Mouse (Mus musculus): ENCODE data around the gene Pcgf5. TPM values are rescaled to one million over a fixed set of nuclear protein-coding genes. Genes with fewer than 3 reads are reported as not detected.
A peak's percentile ranks its signal among the peaks of the same experiment; 100 is the strongest.

Pcgf5 gene
- polyA plus RNA-seq, 1 experiment from 2014 or later: 10.2 TPM

DNA sequence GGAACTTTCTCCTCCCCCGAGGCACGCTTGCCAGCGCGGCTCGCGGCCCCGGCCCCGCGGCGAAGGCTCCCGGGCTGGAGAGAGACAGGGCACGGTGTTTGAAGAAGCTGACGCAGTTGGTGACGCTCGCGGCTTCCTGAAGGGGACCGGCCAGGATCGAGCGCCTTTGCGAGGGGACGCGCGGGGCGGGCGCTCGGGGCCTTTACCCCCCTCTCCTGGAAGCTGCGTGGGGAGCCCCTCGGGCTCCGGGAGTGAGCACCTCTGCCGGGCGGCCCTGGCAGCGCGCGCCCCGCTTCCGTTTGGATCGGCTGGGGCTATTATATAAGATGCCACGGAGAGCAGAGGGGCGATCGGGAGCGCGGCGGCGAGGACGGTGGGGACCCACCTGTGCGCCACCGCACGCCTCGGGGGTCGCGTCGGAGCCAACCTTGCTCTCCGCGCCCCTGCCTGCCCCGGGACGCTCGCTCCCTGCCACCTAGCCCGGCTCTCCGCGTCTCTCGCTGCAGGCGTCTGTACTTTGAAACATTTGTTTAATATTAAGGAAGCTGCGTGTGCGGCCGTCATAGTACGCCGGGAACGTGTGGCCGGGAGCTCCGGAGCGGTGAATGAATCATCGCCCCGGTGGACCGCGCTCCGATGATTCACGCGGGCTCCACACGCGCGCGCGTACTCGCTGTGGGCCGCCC, 835 bp downstream of the Pcgf5 start:
- H3K4me3 ChIP-seq (ENCODE audit: low read depth, low read length): peak overlapping the region; percentile 70
- H3K27me3 ChIP-seq (ENCODE audit: control insufficient read depth, insufficient read depth, low read length): peaks cover 14% of the 10 kb centered on the region; the same call in 1 of the 2 replicates
- H3K9me3 ChIP-seq (ENCODE audit: control insufficient read depth, low read depth, low read length): no peaks in the 10 kb centered on the region
- H3K4me1 ChIP-seq (ENCODE audit: control insufficient read depth, insufficient read depth, low read length): no peaks in the 10 kb centered on the region
- H3K36me3 ChIP-seq (ENCODE audit: control insufficient read depth, insufficient read depth, low read length): no peaks in the 10 kb centered on the region
- peak; percentile 62 for ATAC-seq (ENCODE audit: insufficient number of reproducible peaks, insufficient read depth, low FRiP score, low read depth)
- WGBS: under 1% methylated on average over 75 of the region's 85 CpGs
- peak overlapping the region; percentile 99 for H3K4me2 ChIP-seq (replicated peaks; ENCODE audit: low read depth, low read length)
- H3K27ac ChIP-seq (ENCODE audit: low read length): no peak overlapping the region
- peak overlapping the region; percentile 36 for H3K9ac ChIP-seq (replicated peaks; ENCODE audit: low read depth, low read length)

- Histone ChIP-seq H3K27me3 (ENCODE audit: control insufficient read depth, insufficient read depth, low read length) (peaks cover 14% of the 10 kb centered on the region; the same call in 1 of the 2 replicates), H3K4me3 (ENCODE audit: low read depth, low read length) (peak overlapping the region; percentile 70), H3K27ac (ENCODE audit: low read length) (no peak overlapping the region), H3K4me2 (replicated peaks; ENCODE audit: low read depth, low read length) (peak overlapping the region; percentile 99), H3K36me3 (ENCODE audit: control insufficient read depth, insufficient read depth, low read length) (no peaks in the 10 kb centered on the region), H3K9me3 (ENCODE audit: control insufficient read depth, low read depth, low read length) (no peaks in the 10 kb centered on the region), H3K4me1 (ENCODE audit: control insufficient read depth, insufficient read depth, low read length) (no peaks in the 10 kb centered on the region), H3K9ac (replicated peaks; ENCODE audit: low read depth, low read length) (peak overlapping the region; percentile 36; the same call in 1 of the 2 replicates)
- ATAC-seq (ENCODE audit: insufficient number of reproducible peaks, insufficient read depth, low FRiP score, low read depth): no peak
- WGBS: 7% methylated on average over 15 of the region's 15 CpGs
Observed at GRCm38 (mm10) chr19:36349487-36349955, 1.4 kb downstream of the Pcgf5 start.

DNA sequence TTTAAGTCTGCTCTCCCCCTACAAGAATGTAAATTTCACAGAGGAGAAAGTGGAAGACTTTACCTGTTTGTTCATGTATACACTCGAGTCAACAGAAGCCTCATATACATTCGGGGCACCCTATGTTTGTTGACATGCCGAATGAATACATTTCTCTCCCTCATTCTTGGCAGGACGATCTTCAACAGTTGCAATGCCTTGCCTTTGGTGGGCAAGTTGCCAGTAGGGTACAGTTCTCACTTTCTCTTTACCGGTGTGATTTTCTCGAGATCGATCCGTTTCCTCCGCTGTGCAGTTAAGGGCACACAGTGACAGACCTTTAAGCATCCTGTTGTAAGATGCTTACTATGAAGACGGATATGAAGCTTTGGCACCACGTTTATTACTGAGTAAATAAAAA, 2.1 kb downstream of the Pcgf5 start:
- Histone ChIP-seq H3K27me3 (ENCODE audit: control insufficient read depth, insufficient read depth, low read length) (peaks cover 14% of the 10 kb centered on the region; the same call in 1 of the 2 replicates), H3K9ac (replicated peaks; ENCODE audit: low read depth, low read length) (no peak overlapping the region)

GRCm38 (mm10) chr19:36350870-36351269, 2.8 kb downstream of the Pcgf5 start:
- H3K27ac ChIP-seq (ENCODE audit: low read length): no peak overlapping the region
- no peaks in the 10 kb centered on the region for H3K9me3 ChIP-seq (ENCODE audit: control insufficient read depth, low read depth, low read length)
- no peak overlapping the region for H3K4me2 ChIP-seq (replicated peaks; ENCODE audit: low read depth, low read length)
- no peak overlapping the region for H3K9ac ChIP-seq (replicated peaks; ENCODE audit: low read depth, low read length)
- WGBS: 91% methylated on average over 9 of the region's 9 CpGs
- H3K4me1 ChIP-seq (ENCODE audit: control insufficient read depth, insufficient read depth, low read length): no peaks in the 10 kb centered on the region
- no peak overlapping the region for H3K4me3 ChIP-seq (ENCODE audit: low read depth, low read length)
- peaks cover 14% of the 10 kb centered on the region; the same call in 1 of the 2 replicates for H3K27me3 ChIP-seq (ENCODE audit: control insufficient read depth, insufficient read depth, low read length)
- H3K36me3 ChIP-seq (ENCODE audit: control insufficient read depth, insufficient read depth, low read length): no peaks in the 10 kb centered on the region
- ATAC-seq (ENCODE audit: insufficient number of reproducible peaks, insufficient read depth, low FRiP score, low read depth): no peak

More for the DNA sequence above, 2.1 kb downstream of the Pcgf5 start:
- no peaks in the 10 kb centered on the region for H3K9me3 ChIP-seq (ENCODE audit: control insufficient read depth, low read depth, low read length)
- no peak overlapping the region for H3K27ac ChIP-seq (ENCODE audit: low read length)
- H3K4me3 ChIP-seq (ENCODE audit: low read depth, low read length): no peak overlapping the region
- H3K4me1 ChIP-seq (ENCODE audit: control insufficient read depth, insufficient read depth, low read length): no peaks in the 10 kb centered on the region
- WGBS: 78% methylated on average over 11 of the region's 11 CpGs
- H3K4me2 ChIP-seq (replicated peaks; ENCODE audit: low read depth, low read length): no peak overlapping the region
- no peaks in the 10 kb centered on the region for H3K36me3 ChIP-seq (ENCODE audit: control insufficient read depth, insufficient read depth, low read length)
- ATAC-seq (ENCODE audit: insufficient number of reproducible peaks, insufficient read depth, low FRiP score, low read depth): no peak

- no peak overlapping the region for H3K4me3 ChIP-seq (ENCODE audit: low read depth, low read length)
- H3K9me3 ChIP-seq (ENCODE audit: control insufficient read depth, low read depth, low read length): no peaks in the 10 kb centered on the region
- no peak overlapping the region for H3K9ac ChIP-seq (replicated peaks; ENCODE audit: low read depth, low read length)
- ATAC-seq (ENCODE audit: insufficient number of reproducible peaks, insufficient read depth, low FRiP score, low read depth): no peak
- H3K4me2 ChIP-seq (replicated peaks; ENCODE audit: low read depth, low read length): no peak overlapping the region
- H3K36me3 ChIP-seq (ENCODE audit: control insufficient read depth, insufficient read depth, low read length): no peaks in the 10 kb centered on the region
- no peak overlapping the region for H3K27ac ChIP-seq (ENCODE audit: low read length)
- 82% methylated on average over 5 of the region's 5 CpGs for WGBS
- no peaks in the 10 kb centered on the region for H3K27me3 ChIP-seq (ENCODE audit: control insufficient read depth, insufficient read depth, low read length)
- H3K4me1 ChIP-seq (ENCODE audit: control insufficient read depth, insufficient read depth, low read length): no peaks in the 10 kb centered on the region
Observed at GRCm38 (mm10) chr19:36362541-36362940, 14.4 kb downstream of the Pcgf5 start.

- WGBS: 91% methylated on average over 8 of the region's 8 CpGs
- ATAC-seq (ENCODE audit: insufficient number of reproducible peaks, insufficient read depth, low FRiP score, low read depth): no peak
- Histone ChIP-seq H3K36me3 (ENCODE audit: control insufficient read depth, insufficient read depth, low read length) (no peaks in the 10 kb centered on the region), H3K4me1 (ENCODE audit: control insufficient read depth, insufficient read depth, low read length) (no peaks in the 10 kb centered on the region), H3K4me3 (ENCODE audit: low read depth, low read length) (no peak overlapping the region), H3K9me3 (ENCODE audit: control insufficient read depth, low read depth, low read length) (no peaks in the 10 kb centered on the region), H3K4me2 (replicated peaks; ENCODE audit: low read depth, low read length) (no peak overlapping the region), H3K9ac (replicated peaks; ENCODE audit: low read depth, low read length) (no peak overlapping the region), H3K27me3 (ENCODE audit: control insufficient read depth, insufficient read depth, low read length) (no peaks in the 10 kb centered on the region), H3K27ac (ENCODE audit: low read length) (no peak overlapping the region)
Observed at GRCm38 (mm10) chr19:36364757-36365156, 16.6 kb downstream of the Pcgf5 start.

DNA sequence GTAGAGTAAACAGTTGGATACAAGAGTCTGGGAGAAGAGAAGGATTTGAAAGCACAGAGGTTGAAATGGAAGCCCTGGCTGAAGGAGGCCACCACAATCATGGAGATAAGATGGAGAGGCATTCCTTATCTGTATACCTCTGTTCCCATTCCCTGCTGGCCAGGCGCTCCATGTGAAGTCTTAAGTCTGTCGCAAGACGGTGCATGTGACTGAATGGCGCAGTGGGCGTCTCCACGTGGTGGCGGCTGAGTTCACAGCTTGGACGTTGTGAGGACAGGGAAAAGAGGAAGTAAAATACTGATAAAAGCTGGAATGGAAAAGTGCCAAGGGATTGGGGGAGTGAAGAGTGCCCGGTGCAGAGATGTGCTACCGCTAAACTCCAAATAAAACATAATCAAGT, 23.4 kb downstream of the Pcgf5 start:
- no peak overlapping the region for H3K27ac ChIP-seq (ENCODE audit: low read length)
- WGBS: 87% methylated on average over 10 of the region's 10 CpGs
- no peak overlapping the region for H3K9ac ChIP-seq (replicated peaks; ENCODE audit: low read depth, low read length)
- H3K4me3 ChIP-seq (ENCODE audit: low read depth, low read length): no peak overlapping the region
- no peaks in the 10 kb centered on the region for H3K36me3 ChIP-seq (ENCODE audit: control insufficient read depth, insufficient read depth, low read length)
- no peaks in the 10 kb centered on the region for H3K27me3 ChIP-seq (ENCODE audit: control insufficient read depth, insufficient read depth, low read length)
- no peak for ATAC-seq (ENCODE audit: insufficient number of reproducible peaks, insufficient read depth, low FRiP score, low read depth)
- no peaks in the 10 kb centered on the region for H3K4me1 ChIP-seq (ENCODE audit: control insufficient read depth, insufficient read depth, low read length)
- no peak overlapping the region for H3K4me2 ChIP-seq (replicated peaks; ENCODE audit: low read depth, low read length)
- H3K9me3 ChIP-seq (ENCODE audit: control insufficient read depth, low read depth, low read length): no peaks in the 10 kb centered on the region

DNA sequence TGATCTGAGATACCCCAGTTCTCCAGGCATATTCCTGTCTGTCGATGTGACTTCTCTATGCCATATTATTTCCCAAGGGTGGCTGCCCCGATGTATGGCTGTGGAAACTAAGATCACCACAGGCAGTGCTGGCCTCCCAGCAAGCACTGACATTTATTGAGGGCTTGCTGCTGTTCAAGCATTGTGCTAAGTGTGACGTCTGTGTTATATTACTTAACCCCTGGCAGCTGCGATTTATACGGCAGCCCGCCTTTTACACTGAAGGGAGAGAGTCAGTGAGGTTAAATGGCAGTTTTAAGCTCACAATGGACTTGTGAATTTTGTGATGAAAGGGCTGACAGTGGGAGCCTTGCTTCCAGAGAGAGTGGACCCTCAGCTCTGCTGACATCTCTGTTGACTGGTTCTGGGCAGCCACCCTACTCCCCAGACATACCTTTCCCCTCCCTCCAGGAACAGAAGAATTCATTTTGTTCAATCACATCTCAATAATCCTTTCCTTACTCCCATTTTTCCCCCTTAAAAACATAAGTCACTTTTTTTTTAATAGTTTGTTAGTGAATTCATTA, 25.0 kb downstream of the Pcgf5 start:
- no peaks in the 10 kb centered on the region for H3K4me1 ChIP-seq (ENCODE audit: control insufficient read depth, insufficient read depth, low read length)
- H3K27me3 ChIP-seq (ENCODE audit: control insufficient read depth, insufficient read depth, low read length): no peaks in the 10 kb centered on the region
- H3K9me3 ChIP-seq (ENCODE audit: control insufficient read depth, low read depth, low read length): no peaks in the 10 kb centered on the region
- H3K4me3 ChIP-seq (ENCODE audit: low read depth, low read length): no peak overlapping the region
- no peak overlapping the region for H3K4me2 ChIP-seq (replicated peaks; ENCODE audit: low read depth, low read length)
- 55% methylated on average over 6 of the region's 6 CpGs for WGBS
- ATAC-seq (ENCODE audit: insufficient number of reproducible peaks, insufficient read depth, low FRiP score, low read depth): no peak
- H3K9ac ChIP-seq (replicated peaks; ENCODE audit: low read depth, low read length): no peak overlapping the region
- no peaks in the 10 kb centered on the region for H3K36me3 ChIP-seq (ENCODE audit: control insufficient read depth, insufficient read depth, low read length)
- no peak overlapping the region for H3K27ac ChIP-seq (ENCODE audit: low read length)
